15 mouse cellular contexts compared by ENCODE assay signal in the genomic region with DNA sequence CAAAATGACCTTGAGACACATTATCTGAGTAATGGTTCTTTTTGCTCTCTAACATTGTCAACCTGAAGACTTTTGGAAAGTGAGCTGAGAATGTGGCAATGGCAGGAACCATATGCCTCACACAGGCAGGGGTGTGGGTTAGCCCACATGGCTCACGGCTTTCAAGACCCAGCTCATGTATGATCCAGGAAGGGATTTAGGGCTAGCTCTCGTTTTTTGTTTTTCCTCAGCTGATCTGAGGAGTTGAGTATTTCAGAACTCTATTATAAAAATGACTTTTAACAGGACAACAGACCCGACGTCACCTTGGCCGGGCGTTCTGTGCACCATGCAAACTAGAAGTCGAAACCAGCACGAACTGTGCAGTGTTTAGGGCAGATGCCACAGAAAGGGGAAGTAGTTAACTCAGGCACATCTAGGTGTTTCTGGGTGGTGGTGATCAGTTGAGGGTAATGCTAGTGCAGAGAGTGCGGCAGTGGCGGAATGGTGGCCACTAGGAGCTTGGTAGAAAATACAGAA. TPM values are rescaled to one million over a fixed set of nuclear protein-coding genes. Genes with fewer than 3 reads are reported as not detected.
DNase-seq lines count a peak whose midpoint lies in the region; ATAC-seq and TF ChIP-seq lines count a peak whose summit lies in the region.
"Had no signal": no experiment of that assay in that cellular context is flagged by ENCODE, and none has a peak within 500 bp of the region (broad histone marks: within the 10 kb centered on the region; RNA-seq: fewer than 3 reads in every experiment).

No protein-coding gene starts in this region.

- TF ChIP-seq CTCF in liver, adult 2 months (IDR thresholded peaks at IDR 0.05; ENCODE audit: low read depth, low read length): no peak
- TF ChIP-seq CTCF in MEL (IDR thresholded peaks at IDR 0.05 in 2 of 3, conservative IDR thresholded peaks at IDR 0.05 in 1 of 3; ENCODE audit: control insufficient read depth in 1 of 3, insufficient read depth in 1 of 3, low read depth in 2 of 3, low read length in 3 of 3, poor library complexity in 1 of 3, severe bottlenecking in 1 of 3): no peak

- TF ChIP-seq EP300 in MEL (IDR thresholded peaks at IDR 0.05; ENCODE audit: low read depth in 1 of 2, low read length in 2 of 2): no peak

- H3K79me2 ChIP-seq in liver, adult 2 months (ENCODE audit: control insufficient read depth, insufficient read depth, low read length): peaks cover 39% of the 10 kb centered on the region; the same call in 1 of the 2 replicates
- no peaks in the 10 kb centered on the region for H3K79me2 ChIP-seq in MEL (ENCODE audit: control insufficient read depth, insufficient read depth, low read length, poor library complexity)

- H3K27me3 ChIP-seq in liver, adult 2 months (ENCODE audit: control insufficient read depth, insufficient read depth, low read length): no peaks in the 10 kb centered on the region
- H3K27me3 ChIP-seq in liver, embryonic 11.5 days (replicated peaks; ENCODE audit: control insufficient read depth, insufficient read depth, low read length): no peaks in the 10 kb centered on the region
- H3K27me3 ChIP-seq in MEL (ENCODE audit: control insufficient read depth in 1 of 2, insufficient read depth in 2 of 2, low read length in 2 of 2): no peaks in the 10 kb centered on the region
- H3K27me3 ChIP-seq: neural tube, embryonic 15.5 days had no signal

- ATAC-seq in liver, embryonic 11.5 days (replicated peaks; ENCODE audit: low FRiP score): no peak
- ATAC-seq in megakaryocyte progenitor cell, adult 5-6 weeks (replicated peaks; ENCODE audit: poor library complexity): peak; percentile 96
- ATAC-seq: forebrain, embryonic 16.5 days had no signal

- 84% methylated on average over 10 of the region's 10 CpGs for WGBS in liver, adult 2 months
- 82% methylated on average over 10 of the region's 10 CpGs for WGBS in liver, embryonic 11.5 days

- no peak overlapping the region for H3K27ac ChIP-seq in liver, adult 2 months (replicated peaks; ENCODE audit: insufficient read depth, low read depth, low read length)
- no peak overlapping the region for H3K27ac ChIP-seq in liver, embryonic 11.5 days (ENCODE audit: low read depth, low read length)
- no peak overlapping the region for H3K27ac ChIP-seq in MEL (ENCODE audit: control insufficient read depth, low read depth, low read length)
- H3K27ac ChIP-seq: left cerebral cortex, adult 2 months; neural tube, embryonic 15.5 days had no signal

- H3K4me2 ChIP-seq in liver, embryonic 11.5 days: no peak overlapping the region
- H3K4me2 ChIP-seq: neural tube, embryonic 15.5 days had no signal

- H3K4me3 ChIP-seq in liver, adult 2 months (ENCODE audit: insufficient read depth, low read depth, low read length): no peak overlapping the region
- no peak overlapping the region for H3K4me3 ChIP-seq in liver, embryonic 11.5 days (ENCODE audit: low read depth, low read length)
- H3K4me3 ChIP-seq in MEL (ENCODE audit: control insufficient read depth in 1 of 2, insufficient read depth in 1 of 2, low read depth in 2 of 2, low read length in 2 of 2): no peak overlapping the region
- H3K4me3 ChIP-seq: left cerebral cortex, adult 2 months; neural tube, embryonic 15.5 days had no signal

- H3K9me3 ChIP-seq in liver, embryonic 11.5 days (ENCODE audit: control insufficient read depth, low read length): no peaks in the 10 kb centered on the region
- H3K9me3 ChIP-seq in MEL (replicated peaks; ENCODE audit: insufficient read depth, low read length): no peaks in the 10 kb centered on the region
- H3K9me3 ChIP-seq: neural tube, embryonic 15.5 days had no signal

- TF ChIP-seq POLR2A in liver, adult 2 months (IDR thresholded peaks at IDR 0.05; ENCODE audit: extremely low read depth, insufficient read depth, low read length): no peak
- no peak for TF ChIP-seq POLR2A in MEL (IDR thresholded peaks at IDR 0.05; ENCODE audit: control insufficient read depth in 1 of 2, insufficient read depth in 1 of 2, low read depth in 1 of 2, low read length in 2 of 2, poor library complexity in 1 of 2)

- no peak overlapping the region for H3K9ac ChIP-seq in liver, adult 2 months (ENCODE audit: low read depth, low read length)
- no peak overlapping the region for H3K9ac ChIP-seq in liver, embryonic 11.5 days (ENCODE audit: low read depth, low read length)
- H3K9ac ChIP-seq in MEL (ENCODE audit: control insufficient read depth, low read depth, low read length, poor library complexity, severe bottlenecking): no peak overlapping the region
- H3K9ac ChIP-seq: neural tube, embryonic 15.5 days had no signal

- peak; percentile 19 for DNase-seq in liver, adult 2 months (ENCODE audit: extremely low read depth, low read depth, low spot score)
- DNase-seq in liver, embryonic 11.5 days (ENCODE audit: low spot score): no peak
- DNase-seq in MEL (ENCODE audit: low read depth, low spot score): peak; percentile 58
- DNase-seq in spleen, postnatal 36 days (ENCODE audit: low spot score in 2 of 2): peak; percentile 80
- DNase-seq in urinary bladder, postnatal 14 days (ENCODE audit: low spot score): no peak
- DNase-seq in urinary bladder, postnatal 36 days (ENCODE audit: low spot score in 2 of 2): no peak
- DNase-seq in left cerebral cortex, adult 11 months (ENCODE audit: low spot score): no peak
- DNase-seq: cerebellum, postnatal 10 days; gastrocnemius, postnatal 25 days; right cerebral cortex, adult 18-20 months; thymus, adult 18-20 months had no signal

- peaks cover 66% of the 10 kb centered on the region for H3K36me3 ChIP-seq in liver, adult 2 months (ENCODE audit: control insufficient read depth, insufficient read depth, low read length)
- H3K36me3 ChIP-seq in liver, embryonic 11.5 days (ENCODE audit: control insufficient read depth, insufficient read depth, low read length): no peaks in the 10 kb centered on the region
- H3K36me3 ChIP-seq in MEL (ENCODE audit: control insufficient read depth in 1 of 2, insufficient read depth in 2 of 2, low read length in 2 of 2): peaks cover 0 to 2% of the 10 kb centered on the region in 2 experiments; a peak in 2 of 4 replicates
- H3K36me3 ChIP-seq: neural tube, embryonic 15.5 days had no signal

- no peak for TF ChIP-seq RAD21 in MEL (IDR thresholded peaks at IDR 0.05; ENCODE audit: low read depth, low read length)

- H3K4me1 ChIP-seq in liver, adult 2 months (ENCODE audit: control insufficient read depth, insufficient read depth, low read length): peaks cover 59% of the 10 kb centered on the region
- no peaks in the 10 kb centered on the region for H3K4me1 ChIP-seq in liver, embryonic 11.5 days (replicated peaks; ENCODE audit: control insufficient read depth, insufficient read depth, low read length)
- H3K4me1 ChIP-seq in MEL (ENCODE audit: control insufficient read depth in 1 of 2, insufficient read depth in 2 of 2, low read length in 2 of 2): peaks cover 2 to 4% of the 10 kb centered on the region in 2 experiments; a peak in 2 of 4 replicates

TF ChIP-seq in MEL, 35 proteins besides CTCF, POLR2A, EP300 and RAD21:
- TF ChIP-seq MAZ (IDR thresholded peaks at IDR 0.05; ENCODE audit: low read depth, low read length) (no peak), HCFC1 (IDR thresholded peaks at IDR 0.05; ENCODE audit: low read depth, low read length) (no peak), ZKSCAN1 (IDR thresholded peaks at IDR 0.05; ENCODE audit: low read depth, low read length) (no peak), MXI1 (IDR thresholded peaks at IDR 0.05; ENCODE audit: low read depth, low read length) (no peak), MEF2A (IDR thresholded peaks at IDR 0.05; ENCODE audit: extremely low read depth, insufficient replicate concordance, low read depth, low read length, poor library complexity, severe bottlenecking) (no peak)

RNA-seq across cellular contexts. Expression of gene Fam214a, which starts 12.2 kb away (rescaled TPM):
- 67.5 and 116 TPM in 2 replicates for total RNA-seq in liver, adult 2 months (2014; rRNA removed)
- 14.5 and 23.1 TPM in 2 replicates for polyA plus RNA-seq in liver, adult 2 months (2012; rRNA removed)
- polyA plus RNA-seq in liver, embryonic 11.5 days (2014; fragmentation: Nextera tagmentation; extraction: Ambion mirVana): 3.3 and 3.7 TPM in 2 replicates
- total RNA-seq in MEL (2012; rRNA removed): 2.3 and 2.4 TPM in 2 replicates
- polyA plus RNA-seq in MEL (2012; ENCODE audit: insufficient read depth in 1 of 2, insufficient read length in 2 of 2, low read depth in 1 of 2, low replicate concordance in 2 of 2, missing spikeins in 1 of 2): 1 to 10 TPM in 1 of 2 experiments, not detected in 1; 3.9 TPM
- 6.9 and 7.1 TPM in 2 replicates for total RNA-seq in megakaryocyte progenitor cell, adult 5-6 weeks (2015)
- total RNA-seq in megakaryocyte progenitor cell, adult 5-6 weeks (2017): 6.6 and 7.1 TPM in 2 replicates

Comparison
In these comparisons a context has a peak if more than half of its experiments do, and no peak if none do; other contexts are left out.
1. DNase-seq: peak in liver, adult 2 months (single experiment), MEL (single experiment) and spleen, postnatal 36 days (2 of 2); none in liver, embryonic 11.5 days (single experiment), urinary bladder, postnatal 14 days (single experiment), urinary bladder, postnatal 36 days (0 of 2) and left cerebral cortex, adult 11 months (single experiment).